Mouse (Mus musculus): Measurements from ENCODE around the gene Atf6.

Atf6 gene

GRCm38 (mm10) chr1:170657643-170658314 lies 209.8 kb downstream of the Atf6 start:
- DNase-seq (ENCODE audit: low spot score): no peak

- DNase-seq (ENCODE audit: low spot score): no peak
Measured at GRCm38 (mm10) chr1:170657228-170657521, 210.4 kb downstream of the Atf6 start.

- DNase-seq (ENCODE audit: low spot score): no peak
Measured at GRCm38 (mm10) chr1:170656518-170657227, 210.9 kb downstream of the Atf6 start.

- DNase-seq (ENCODE audit: low spot score): no peak
Measured at GRCm38 (mm10) chr1:170655280-170655917, 212.2 kb downstream of the Atf6 start.
